Mouse (Mus musculus) gastrocnemius, adult 2 months (tissue): ENCODE results near the gene Lcmt1. TPM values are rescaled to one million over a fixed set of nuclear protein-coding genes. Genes with fewer than 3 reads are reported as not detected.

ENCODE experiments used
- DNase-seq: peaks from one replicate; pipeline ENCODE4 v3.0.0; 2022
- H3K27ac ChIP-seq: fragments of 200-600 bp; 2 replicates; pipeline ENCODE4 v1.8.1; 2022; ENCODE audit warnings: mild to moderate bottlenecking
- H3K4me3 ChIP-seq: fragments of 200-600 bp; 2 replicates; pipeline ENCODE4 v1.8.1; 2022; ENCODE audit warnings: mild to moderate bottlenecking, moderate library complexity
- CTCF ChIP-seq: fragments of 200-600 bp; IDR thresholded peaks from 2 replicates; pipeline ENCODE4 v1.8.1; 2022; ENCODE audit warnings: antibody characterized with exemption, mild to moderate bottlenecking, moderate library complexity
- intact Hi-C: fragments of 180-260 bp; cut with DNase I; formaldehyde crosslinking; loops from one replicate; pipeline ENCODE4 v1.15.1; 2025
- total RNA-seq, 2 experiments: library from RNA; stranded (reverse); gene quantifications; 2 replicates each; pipeline ENCODE4 v1.2.3; 2021

The Lcmt1 gene
- total RNA-seq, 2 experiments from 2014 or later: 28.5 to 28.8 TPM

DNA sequence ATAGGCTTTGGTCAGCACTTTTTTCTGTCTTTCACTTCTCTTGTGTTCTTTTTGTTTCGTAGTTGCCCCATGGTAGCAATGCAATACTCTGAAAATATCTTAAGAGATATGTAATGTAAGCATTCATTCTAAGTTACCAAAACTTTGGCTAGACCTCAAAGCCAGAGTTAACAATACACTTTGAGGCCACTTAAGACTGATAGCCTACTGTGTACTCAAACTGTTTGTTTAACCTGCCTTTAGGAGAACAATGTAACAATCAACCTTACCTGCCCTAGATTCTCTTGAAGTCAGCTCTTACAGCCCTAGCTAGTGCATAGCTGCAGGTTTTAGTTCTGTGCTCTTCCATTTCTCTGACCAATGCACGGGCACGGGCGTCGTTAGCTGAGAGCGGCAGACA is 24.7 kb downstream of the Lcmt1 start:
- intact Hi-C loops: no loop called here
- H3K27ac ChIP-seq: no peak overlapping the region
- TF ChIP-seq CTCF: no peak
- no peak overlapping the region for H3K4me3 ChIP-seq
- DNase-seq: no peak

DNA sequence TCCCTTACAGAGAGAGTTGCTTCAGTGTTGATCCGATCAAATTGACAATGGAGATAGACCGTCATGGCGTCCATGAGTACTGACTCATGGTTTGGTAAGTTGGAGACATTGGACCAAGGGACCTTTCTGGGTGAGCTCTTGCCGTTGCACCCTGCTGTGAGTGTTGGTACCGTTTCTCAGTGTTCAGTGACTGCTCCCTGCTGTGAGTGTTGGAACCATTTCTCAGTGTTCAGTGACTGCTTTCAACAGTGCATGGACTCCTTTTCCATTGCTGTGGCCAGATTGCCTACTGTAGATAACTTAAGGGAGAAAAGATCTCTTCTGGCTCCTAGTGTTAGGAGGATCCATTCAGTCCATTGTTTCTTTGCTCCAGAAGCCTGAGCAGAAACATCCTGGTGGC is 27.3 kb downstream of the Lcmt1 start:
- H3K4me3 ChIP-seq: no peak overlapping the region
- intact Hi-C loops: loop anchor here (5.0 kb wide), 1 partner anchor 190 kb away; no protein-coding TSS in a partner anchor
- no peak for TF ChIP-seq CTCF
- DNase-seq: no peak
- H3K27ac ChIP-seq: no peak overlapping the region

DNA sequence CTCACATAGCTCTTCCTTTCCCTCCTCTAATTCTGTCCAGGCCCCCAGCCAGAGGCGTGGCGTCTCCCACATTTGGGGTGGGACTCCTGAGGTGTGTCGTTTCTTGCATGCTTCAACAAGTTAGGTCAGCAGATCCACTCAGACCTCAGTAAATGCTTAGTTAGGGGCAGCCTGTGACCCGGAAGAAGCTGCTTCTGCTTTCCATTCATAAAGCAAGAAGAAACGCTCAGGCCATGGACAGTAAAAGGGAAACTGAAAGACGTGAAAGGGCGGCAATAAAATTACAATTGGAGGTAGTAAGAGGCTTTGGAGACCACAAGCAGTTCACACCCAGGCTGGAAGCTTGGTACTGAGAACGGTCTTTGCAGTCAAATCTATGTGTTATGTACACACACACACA is 27.8 kb downstream of the Lcmt1 start:
- no peak for DNase-seq
- intact Hi-C loops: loop anchor here (5.0 kb wide), 1 partner anchor 190 kb away; no protein-coding TSS in a partner anchor
- Histone ChIP-seq H3K4me3 (no peak overlapping the region), H3K27ac (no peak overlapping the region)
- no peak for TF ChIP-seq CTCF

DNA sequence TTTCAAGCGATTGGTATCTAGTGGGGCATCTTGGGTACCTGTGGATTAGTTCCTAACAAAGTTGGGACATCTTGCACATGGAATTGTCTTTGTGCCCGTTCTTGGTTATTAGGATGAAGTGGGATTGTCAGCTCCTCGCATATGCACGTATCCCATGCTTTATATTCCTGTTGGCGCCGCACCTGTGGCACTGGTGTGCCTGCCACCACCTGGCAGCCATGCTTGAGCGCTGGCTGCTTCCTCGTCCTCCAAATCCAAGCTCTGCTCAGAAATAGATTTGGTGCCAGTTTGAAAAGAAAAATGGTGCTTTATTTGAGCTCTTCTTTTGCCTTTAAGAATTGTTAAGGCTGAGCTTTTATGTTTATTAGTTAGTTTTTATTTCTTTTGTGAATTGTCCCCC is 28.3 kb downstream of the Lcmt1 start:
- Histone ChIP-seq H3K4me3 (no peak overlapping the region), H3K27ac (no peak overlapping the region)
- no peak for DNase-seq
- no peak for TF ChIP-seq CTCF
- intact Hi-C loops: loop anchor here (5.0 kb wide), 1 partner anchor 191 kb away; no protein-coding TSS in a partner anchor

DNA sequence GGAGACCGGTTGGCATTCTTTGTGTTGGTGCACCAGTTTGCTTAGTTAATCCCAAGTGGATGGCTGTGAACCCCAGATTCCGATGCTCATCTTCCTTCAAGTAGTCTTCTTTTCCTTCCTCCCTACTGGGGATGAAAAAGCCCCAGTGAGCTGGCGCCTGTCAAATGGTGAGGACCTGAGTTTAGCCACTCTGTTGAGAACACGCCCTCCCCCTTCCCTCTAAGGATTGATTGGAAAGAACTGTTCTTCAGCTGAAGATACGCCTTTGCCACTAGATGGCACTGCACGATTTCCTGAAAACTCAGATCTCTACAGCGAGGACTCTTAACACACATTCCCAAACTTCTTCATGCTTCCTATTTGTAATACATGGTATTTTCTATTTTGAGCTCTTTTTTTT is 29.2 kb downstream of the Lcmt1 start:
- H3K4me3 ChIP-seq: no peak overlapping the region
- intact Hi-C loops: loop anchor here (1.0 to 5.0 kb wide), 2 partner anchors 66 to 192 kb away; no protein-coding TSS in a partner anchor
- peak; percentile 85 for TF ChIP-seq CTCF
- H3K27ac ChIP-seq: no peak overlapping the region
- peak; percentile 55 for DNase-seq

DNA sequence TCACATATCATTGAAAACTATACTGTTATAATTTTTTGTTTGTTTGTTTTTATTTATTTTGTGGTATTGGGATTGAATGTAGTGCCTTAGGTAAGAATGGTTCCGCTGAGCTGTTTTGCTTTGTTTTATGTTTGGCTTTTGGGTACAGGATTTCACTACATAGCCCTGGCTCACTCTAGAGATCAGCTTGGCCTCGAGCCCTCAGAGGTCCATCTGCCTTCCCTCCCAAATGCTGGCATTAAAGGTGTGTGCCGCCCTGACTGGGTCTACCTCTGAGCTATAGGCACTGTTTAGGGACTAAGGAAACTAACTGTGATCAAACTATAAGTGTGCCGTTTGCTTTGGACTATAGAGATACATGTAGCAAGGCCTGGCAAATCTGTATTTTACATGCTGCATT is 29.7 kb downstream of the Lcmt1 start:
- no peak overlapping the region for H3K4me3 ChIP-seq
- TF ChIP-seq CTCF: no peak
- intact Hi-C loops: loop anchor here (1.0 to 5.0 kb wide), 2 partner anchors 66 to 192 kb away; no protein-coding TSS in a partner anchor
- no peak for DNase-seq
- H3K27ac ChIP-seq: no peak overlapping the region

DNA sequence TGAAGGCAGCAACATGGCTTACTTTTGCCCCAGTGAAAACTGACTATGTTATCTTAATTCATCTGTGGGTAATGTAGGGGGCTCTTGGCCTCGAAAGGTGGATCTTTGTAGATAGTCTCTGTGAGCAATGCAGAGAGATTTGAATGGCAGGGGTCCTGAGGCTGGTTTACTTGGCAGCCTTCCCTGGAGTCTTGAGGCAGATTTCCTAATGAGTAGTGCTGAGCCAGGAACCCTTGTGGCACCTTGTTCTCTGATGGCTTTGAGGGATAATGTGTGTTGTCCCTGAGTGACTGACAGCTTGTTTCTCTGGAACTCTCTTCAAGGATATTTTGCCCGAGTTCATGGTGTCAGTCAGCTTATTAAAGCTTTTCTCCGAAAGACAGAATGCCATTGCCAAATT is 31.5 kb downstream of the Lcmt1 start:
- Histone ChIP-seq H3K27ac (no peak overlapping the region), H3K4me3 (no peak overlapping the region)
- intact Hi-C loops: no loop called here
- DNase-seq: no peak
- TF ChIP-seq CTCF: no peak

DNA sequence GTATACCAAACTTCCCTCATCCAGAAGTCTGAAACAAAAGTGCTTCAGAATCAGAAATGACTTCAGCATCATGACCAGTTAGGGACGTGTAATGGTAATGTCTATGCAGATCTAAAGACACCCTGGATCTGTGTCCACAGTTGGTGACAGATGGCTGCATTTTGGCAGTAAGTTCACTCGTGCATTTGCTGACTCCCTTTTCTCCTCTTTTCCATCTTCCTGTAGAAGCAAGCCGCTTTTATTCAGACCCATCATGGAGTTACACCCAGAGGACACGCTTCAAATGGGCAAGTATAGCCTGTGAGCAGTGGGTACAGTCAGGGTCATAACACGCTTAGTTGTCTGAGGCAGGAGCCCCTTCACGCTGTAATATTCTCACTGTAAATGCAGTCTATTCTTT is 34.6 kb downstream of the Lcmt1 start:
- H3K4me3 ChIP-seq: no peak overlapping the region
- DNase-seq: no peak
- no peak for TF ChIP-seq CTCF
- intact Hi-C loops: no loop called here
- H3K27ac ChIP-seq: no peak overlapping the region

DNA sequence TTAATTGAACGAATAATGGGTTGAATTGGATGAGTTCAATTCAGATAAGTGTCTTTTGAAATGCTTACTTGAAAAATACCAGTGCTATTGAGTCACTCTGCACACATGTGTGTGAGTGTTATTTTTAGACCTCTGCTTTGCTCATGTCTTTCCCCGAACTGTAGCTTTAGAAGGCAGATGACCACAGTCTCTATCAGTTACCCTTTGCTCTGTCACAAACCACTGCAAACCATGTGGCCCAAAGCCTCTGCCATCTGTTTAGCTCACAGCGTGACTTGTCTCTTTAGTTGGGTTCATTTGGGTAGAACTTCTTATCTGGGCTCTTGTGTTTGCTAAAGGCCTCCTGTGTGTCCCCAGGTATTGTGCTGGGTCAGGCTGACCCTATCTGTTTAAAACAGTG is 36.0 kb downstream of the Lcmt1 start:
- peak; percentile 31 for DNase-seq
- TF ChIP-seq CTCF: no peak
- Histone ChIP-seq H3K4me3 (no peak overlapping the region), H3K27ac (peak overlapping the region; percentile 89)
- intact Hi-C loops: no loop called here

DNA sequence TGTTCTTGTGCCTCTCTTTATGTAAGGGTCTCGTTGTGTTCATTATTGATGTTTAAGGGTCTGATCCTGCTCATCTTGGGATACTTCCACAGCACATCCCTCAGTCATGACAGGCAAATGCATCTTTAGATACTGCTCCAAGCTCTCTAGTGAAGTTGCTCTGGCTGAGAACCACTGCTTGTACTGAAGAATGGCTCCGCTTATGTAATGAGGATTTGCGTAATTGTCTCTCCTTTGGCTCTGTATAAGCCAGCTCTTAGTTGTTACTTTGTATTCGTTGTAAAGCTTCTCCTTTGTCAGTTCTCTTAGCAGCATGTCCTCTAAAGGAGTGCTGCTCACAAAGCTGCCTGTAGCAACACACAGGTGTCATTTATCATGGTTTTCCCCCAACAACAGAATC is 37.4 kb downstream of the Lcmt1 start:
- Histone ChIP-seq H3K4me3 (no peak overlapping the region), H3K27ac (peak overlapping the region; percentile 17; the same call in 1 of the 2 replicates)
- intact Hi-C loops: no loop called here
- DNase-seq: no peak
- TF ChIP-seq CTCF: no peak

DNA sequence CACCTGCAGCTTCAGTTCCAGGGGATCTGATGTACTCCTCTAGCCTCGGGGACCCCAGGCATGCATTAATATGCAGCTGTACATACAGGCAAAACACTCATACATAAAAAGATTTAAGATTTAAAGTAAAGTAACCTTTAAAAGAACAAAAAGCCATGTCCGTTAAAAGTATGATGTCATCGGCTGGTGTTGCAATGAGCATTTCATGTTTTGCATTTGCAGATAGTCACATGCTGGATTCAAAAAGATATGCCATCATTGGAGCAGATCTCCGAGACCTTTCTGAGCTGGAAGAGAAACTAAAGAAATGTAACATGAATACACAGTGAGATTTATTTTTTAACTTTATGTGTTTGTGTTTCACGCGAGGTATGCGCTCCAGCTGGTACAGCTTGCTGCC is 40.9 kb downstream of the Lcmt1 start:
- intact Hi-C loops: no loop called here
- H3K27ac ChIP-seq: no peak overlapping the region
- DNase-seq: no peak
- no peak for TF ChIP-seq CTCF
- no peak overlapping the region for H3K4me3 ChIP-seq

DNA sequence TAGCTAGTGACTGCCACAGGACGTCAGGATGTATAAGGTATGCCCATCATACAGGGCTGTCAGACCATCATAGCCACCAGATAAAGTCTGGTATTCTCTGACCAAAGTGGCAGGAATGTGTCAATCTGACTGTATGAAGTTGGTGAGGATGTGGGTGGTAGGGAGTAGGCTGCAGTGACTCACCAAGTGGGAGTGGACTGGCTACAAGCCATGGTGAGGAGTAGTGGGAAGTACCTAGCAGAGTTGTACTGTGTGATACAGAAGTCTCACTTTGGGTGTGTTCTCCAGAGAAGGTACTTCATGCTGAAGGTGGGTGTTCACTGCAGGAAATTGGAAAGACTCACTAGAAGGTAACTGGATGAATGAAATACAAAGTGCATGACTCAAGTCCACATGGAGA is 41.5 kb downstream of the Lcmt1 start:
- no peak overlapping the region for H3K27ac ChIP-seq
- peak; percentile 38 for DNase-seq
- H3K4me3 ChIP-seq: no peak overlapping the region
- intact Hi-C loops: no loop called here
- TF ChIP-seq CTCF: no peak

DNA sequence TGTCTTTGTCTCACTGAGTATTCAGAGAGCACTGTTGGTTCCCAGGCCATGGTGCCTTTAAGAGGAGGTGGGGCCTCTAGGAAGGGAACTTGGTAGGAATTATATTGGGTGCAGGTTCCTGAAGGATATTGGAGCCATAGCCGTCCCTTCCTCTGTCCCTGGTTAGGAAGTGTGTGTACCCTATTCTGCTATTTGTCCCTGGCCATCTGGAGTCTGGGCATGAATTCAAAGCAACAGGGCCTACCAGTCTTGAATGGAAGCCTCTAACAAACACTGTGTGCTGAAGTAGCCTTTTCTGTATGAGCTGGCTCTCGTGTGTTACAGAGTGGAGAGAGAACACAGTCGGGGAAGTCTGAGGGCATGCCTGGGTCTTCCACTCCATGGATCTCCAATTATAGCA is 42.6 kb downstream of the Lcmt1 start:
- Histone ChIP-seq H3K4me3 (no peak overlapping the region), H3K27ac (no peak overlapping the region)
- intact Hi-C loops: no loop called here
- DNase-seq: no peak
- no peak for TF ChIP-seq CTCF

DNA sequence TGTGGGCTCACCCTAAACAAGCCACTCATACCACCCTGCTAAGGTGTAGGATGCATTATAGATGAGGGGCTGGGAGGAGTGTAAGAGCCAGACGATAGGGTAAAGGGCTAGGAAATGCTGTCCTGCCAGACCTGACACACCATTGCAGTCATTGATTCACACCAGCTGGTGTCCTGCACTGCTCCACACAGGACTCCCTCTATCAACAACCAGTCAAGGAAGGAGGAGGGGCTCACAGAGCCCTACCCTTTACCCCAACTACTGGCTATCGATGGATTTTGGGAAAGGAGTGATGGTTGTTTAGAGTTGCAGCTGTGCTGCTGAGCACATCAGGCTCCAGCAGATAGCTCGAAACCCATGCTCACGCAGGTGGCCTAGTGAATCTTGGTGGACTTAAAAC is 47.2 kb downstream of the Lcmt1 start:
- H3K4me3 ChIP-seq: no peak overlapping the region
- intact Hi-C loops: no loop called here
- H3K27ac ChIP-seq: no peak overlapping the region
- no peak for DNase-seq
- TF ChIP-seq CTCF: no peak
